Mouse (Mus musculus): ENCODE measurements around the gene Hs3st5.

- TF ChIP-seq CTCF (IDR thresholded peaks at IDR 0.05; ENCODE audit: low read depth) (no peak), EP300 (IDR thresholded peaks at IDR 0.05; ENCODE audit: low read depth) (no peak)
Measured at GRCm38 (mm10) chr10:36729361-36730098, 222.9 kb downstream of the Hs3st5 start.

Data from liver, embryonic 14.5 days (tissue).